Mouse (Mus musculus) lung, embryonic 16.5 days (tissue): ENCODE measurements around the gene Cdsn. TPM values are rescaled to one million over a fixed set of nuclear protein-coding genes. Genes with fewer than 3 reads are reported as not detected.

Experiments
- ATAC-seq: fragments of 200-750 bp; cut with Nextera tagmentation; 2 replicates; pipeline ENCODE4 v1.8.0; 2017; ENCODE audit warnings: low read depth, mild to moderate bottlenecking, moderate library complexity
- H3K27ac ChIP-seq: fragments of 300-500 bp; sonication (generic); 2 replicates; pipeline ENCODE4 v1.5.1; 2014; ENCODE audit warnings: mild to moderate bottlenecking, control low read depth, low read length
- H3K27me3 ChIP-seq: fragments of 300-500 bp; sonication (generic); 2 replicates; pipeline ENCODE4 v1.6.1; 2014; ENCODE audit warnings: low read depth, low read length, mixed read lengths; ENCODE audit not compliant: control insufficient read depth, insufficient read depth
- H3K36me3 ChIP-seq: fragments of 300-500 bp; sonication (generic); 2 replicates; pipeline ENCODE4 v1.6.1; 2014; ENCODE audit warnings: low read length; ENCODE audit not compliant: control insufficient read depth, insufficient read depth
- H3K4me1 ChIP-seq: fragments of 300-500 bp; sonication (generic); replicated peaks from 2 replicates; pipeline ENCODE4 v1.6.1; 2014; ENCODE audit warnings: low read length, mixed read lengths; ENCODE audit not compliant: control insufficient read depth, insufficient read depth
- H3K4me2 ChIP-seq: fragments of 300-500 bp; sonication (generic); 2 replicates; pipeline ENCODE4 v1.6.1; 2014; ENCODE audit warnings: low read depth, low read length, control low read depth
- H3K4me3 ChIP-seq: fragments of 300-500 bp; sonication (generic); 2 replicates; pipeline ENCODE4 v1.5.1; 2014; ENCODE audit warnings: mild to moderate bottlenecking, low read length, control low read depth
- H3K9ac ChIP-seq: fragments of 300-500 bp; sonication (generic); 2 replicates; pipeline ENCODE4 v1.6.1; 2014; ENCODE audit warnings: low read length, control low read depth
- H3K9me3 ChIP-seq: fragments of 300-500 bp; sonication (generic); 2 replicates; pipeline ENCODE4 v1.6.1; 2016; ENCODE audit warnings: low read length; ENCODE audit not compliant: control insufficient read depth
- WGBS: fragments of 180-500 bp; shearing (Covaris S2); extraction: QIAGEN DNeasy Blood & Tissue Kit; methylation state at CpG from one replicate; pipeline ENCODE4 v1.1.7; 2014; 5-methylcytosine and 5-hydroxymethylcytosine counted together
- polyA plus RNA-seq: library from polyadenylated mRNA; unstranded; fragments of >200 nt; fragmentation: Nextera tagmentation; extraction: Ambion mirVana; gene quantifications from 2 replicates; pipeline ENCODE4 v1.2.1, GENCODE M21; 2015

The Cdsn gene
- polyA plus RNA-seq, 1 experiment from 2014 or later: 0.05 TPM

DNA sequence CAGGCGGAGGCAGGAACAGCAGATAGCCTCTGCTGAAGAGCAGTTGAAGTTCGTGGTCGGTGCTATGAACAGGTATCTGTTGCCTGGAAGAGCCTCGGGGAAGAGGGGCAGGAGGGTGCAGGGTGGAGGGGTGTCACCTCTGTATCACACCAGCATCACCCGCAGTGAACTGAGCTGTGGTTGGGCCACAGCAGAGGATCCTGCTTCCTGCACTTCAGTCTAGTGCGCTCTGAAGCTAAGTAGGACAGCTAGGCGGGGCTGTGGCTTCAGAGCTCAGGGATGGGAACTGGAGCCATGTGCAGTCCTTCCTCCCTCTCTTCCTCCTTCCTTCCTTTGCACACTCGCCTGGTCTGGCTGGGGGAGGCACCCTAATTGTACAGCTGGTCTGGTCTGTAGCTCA is 25.3 kb upstream of the Cdsn start:
- no peak for ATAC-seq
- Histone ChIP-seq H3K4me2 (no peak overlapping the region), H3K36me3 (peaks cover 34% of the 10 kb centered on the region), H3K27me3 (no peaks in the 10 kb centered on the region), H3K27ac (no peak overlapping the region), H3K4me3 (no peak overlapping the region), H3K9ac (no peak overlapping the region; the same call in 1 of the 2 replicates), H3K4me1 (no peaks in the 10 kb centered on the region), H3K9me3 (no peaks in the 10 kb centered on the region)
- WGBS: 71% methylated on average over 8 of the region's 8 CpGs

DNA sequence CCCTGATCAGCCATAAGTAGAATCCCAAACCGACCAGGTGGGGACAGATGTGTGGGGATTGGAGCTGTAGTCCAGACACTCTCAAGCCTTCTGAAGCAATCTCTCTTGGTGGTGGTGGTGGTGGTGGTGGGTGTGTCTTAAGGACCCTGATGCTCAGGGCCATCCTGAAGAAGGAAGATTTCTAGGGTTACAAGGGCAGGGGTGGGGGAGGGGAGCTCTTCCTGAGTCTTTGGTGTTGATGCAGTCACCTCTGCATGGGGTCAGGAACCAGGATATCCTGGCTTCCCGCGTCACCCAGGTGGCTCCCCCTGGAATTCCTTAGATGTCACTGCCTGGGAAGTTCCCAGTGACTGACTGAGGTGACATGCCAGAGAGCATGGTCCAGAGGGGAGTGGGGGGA is 19.6 kb upstream of the Cdsn start:
- Histone ChIP-seq H3K4me3 (no peak overlapping the region), H3K27me3 (no peaks in the 10 kb centered on the region), H3K4me2 (no peak overlapping the region), H3K27ac (no peak overlapping the region), H3K36me3 (peaks cover 22% of the 10 kb centered on the region), H3K9me3 (no peaks in the 10 kb centered on the region), H3K9ac (no peak overlapping the region), H3K4me1 (peaks cover 4% of the 10 kb centered on the region; the same call in 1 of the 2 replicates)
- ATAC-seq: no peak
- 1% methylated on average over 3 of the region's 3 CpGs for WGBS

DNA sequence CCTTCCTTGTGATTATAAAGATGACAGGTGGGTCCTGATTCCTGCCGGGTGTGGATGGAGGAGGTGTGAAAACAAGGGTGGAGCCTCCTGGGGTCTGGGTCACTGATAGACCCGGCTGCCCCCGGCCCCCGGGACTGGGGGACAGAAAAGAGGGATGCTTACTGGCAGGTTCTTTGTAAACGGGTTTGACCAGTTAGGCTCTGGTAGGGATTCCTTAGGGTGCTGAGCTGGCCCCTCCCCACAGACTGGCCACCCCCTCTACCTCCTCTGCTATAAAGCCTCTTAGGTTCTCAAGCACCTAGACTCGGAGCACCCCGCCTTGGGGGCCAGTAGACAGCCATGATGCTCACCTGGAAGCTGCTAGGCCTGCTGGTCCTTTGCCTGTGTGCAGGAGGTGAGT is 19.0 kb upstream of the Cdsn start, which contains the start of gene Psors1c2:
Gene Psors1c2, plus strand, starts transcription at position 301 of the 400 bp plus-strand sequence.
- WGBS: 21% methylated on average over 7 of the region's 7 CpGs
- H3K9ac ChIP-seq: no peak within 1 kb of the TSS
- peaks cover 20% of the 10 kb centered on the region for H3K36me3 ChIP-seq
- H3K4me2 ChIP-seq: no peak within 1 kb of the TSS
- ATAC-seq: no peak
- H3K27ac ChIP-seq: no peak within 1 kb of the TSS
- H3K27me3 ChIP-seq: no peaks in the 10 kb centered on the region
- no peaks in the 10 kb centered on the region for H3K9me3 ChIP-seq
- H3K4me3 ChIP-seq: no peak within 1 kb of the TSS
- H3K4me1 ChIP-seq: peaks cover 4% of the 10 kb centered on the region; the same call in 1 of the 2 replicates

DNA sequence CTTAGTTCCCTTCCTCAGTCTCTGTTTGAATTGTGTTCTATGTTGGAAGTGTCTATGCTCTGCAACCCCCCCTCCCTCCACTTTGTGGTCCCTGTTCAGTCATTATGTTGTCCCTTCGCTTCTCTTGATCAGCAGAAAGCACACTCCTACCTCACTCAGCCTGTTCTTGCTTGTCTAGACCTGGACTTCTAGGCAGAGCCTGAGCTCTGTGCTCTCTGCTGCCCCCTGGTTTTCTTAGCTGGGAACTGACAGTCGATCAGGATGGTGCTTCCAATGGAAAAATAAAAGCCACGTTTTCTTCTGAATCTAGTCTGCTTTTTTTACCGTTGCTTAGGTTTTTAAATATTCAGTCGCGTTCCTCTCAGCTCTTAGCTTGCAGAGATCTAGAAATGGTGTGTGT is 17.6 kb upstream of the Cdsn start:
- no peak overlapping the region for H3K9ac ChIP-seq
- no peak overlapping the region for H3K4me3 ChIP-seq
- peaks cover 4% of the 10 kb centered on the region; the same call in 1 of the 2 replicates for H3K4me1 ChIP-seq
- 9% methylated on average over 6 of the region's 6 CpGs for WGBS
- peak; percentile 72 for ATAC-seq
- no peak overlapping the region for H3K27ac ChIP-seq
- peaks cover 9% of the 10 kb centered on the region for H3K36me3 ChIP-seq
- H3K4me2 ChIP-seq: no peak overlapping the region
- no peaks in the 10 kb centered on the region for H3K9me3 ChIP-seq
- no peaks in the 10 kb centered on the region for H3K27me3 ChIP-seq

DNA sequence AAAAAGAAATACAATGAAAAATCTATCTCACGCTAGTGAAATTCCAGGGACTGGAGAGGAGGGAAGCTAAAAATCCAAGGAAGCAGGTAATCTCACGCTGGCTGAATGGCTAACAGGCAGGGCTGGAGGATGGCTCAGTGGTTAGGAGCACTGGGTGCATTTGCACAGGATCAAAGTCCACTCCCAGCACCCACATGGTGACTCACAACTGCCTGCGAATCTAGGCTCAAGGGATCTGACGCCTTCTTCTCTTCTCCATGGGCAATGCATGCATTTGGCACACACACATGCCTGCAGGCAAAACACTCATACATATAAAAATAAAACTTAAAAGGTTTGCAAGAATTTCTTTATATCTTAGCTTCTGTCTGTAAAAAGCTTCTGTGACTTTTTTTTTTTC is 14.5 kb upstream of the Cdsn start:
- Histone ChIP-seq H3K9ac (no peak overlapping the region), H3K4me3 (no peak overlapping the region), H3K36me3 (no peaks in the 10 kb centered on the region), H3K4me1 (peaks cover 4% of the 10 kb centered on the region; the same call in 1 of the 2 replicates), H3K4me2 (no peak overlapping the region), H3K27ac (no peak overlapping the region), H3K27me3 (no peaks in the 10 kb centered on the region), H3K9me3 (no peaks in the 10 kb centered on the region)
- WGBS: 75% methylated on average over 4 of the region's 4 CpGs
- ATAC-seq: no peak

DNA sequence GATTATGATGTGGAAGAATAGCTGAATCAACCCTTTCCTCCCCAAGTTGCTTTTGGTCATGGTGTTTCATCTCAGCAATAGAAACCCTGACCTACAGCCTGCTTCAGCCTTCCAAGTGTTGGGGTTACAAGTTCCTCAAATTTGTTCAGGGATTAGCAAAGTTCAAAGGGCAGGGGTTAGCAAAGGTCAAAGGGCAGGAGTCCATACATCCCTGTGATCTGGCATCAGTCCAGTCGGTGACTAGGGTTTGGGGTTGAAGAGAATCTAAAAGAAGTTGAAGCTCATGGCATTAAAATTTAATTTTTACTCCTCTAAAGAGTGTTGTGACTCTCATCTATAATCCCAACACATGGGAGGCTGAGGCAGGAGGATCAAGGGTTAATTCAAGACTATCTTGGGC is 13.5 kb upstream of the Cdsn start:
- ATAC-seq: no peak
- Histone ChIP-seq H3K4me2 (no peak overlapping the region), H3K9ac (no peak overlapping the region), H3K36me3 (no peaks in the 10 kb centered on the region), H3K9me3 (no peaks in the 10 kb centered on the region), H3K27ac (no peak overlapping the region), H3K27me3 (no peaks in the 10 kb centered on the region), H3K4me1 (no peaks in the 10 kb centered on the region), H3K4me3 (no peak overlapping the region)
- WGBS: 64% methylated on average over 1 of the region's 1 CpGs

DNA sequence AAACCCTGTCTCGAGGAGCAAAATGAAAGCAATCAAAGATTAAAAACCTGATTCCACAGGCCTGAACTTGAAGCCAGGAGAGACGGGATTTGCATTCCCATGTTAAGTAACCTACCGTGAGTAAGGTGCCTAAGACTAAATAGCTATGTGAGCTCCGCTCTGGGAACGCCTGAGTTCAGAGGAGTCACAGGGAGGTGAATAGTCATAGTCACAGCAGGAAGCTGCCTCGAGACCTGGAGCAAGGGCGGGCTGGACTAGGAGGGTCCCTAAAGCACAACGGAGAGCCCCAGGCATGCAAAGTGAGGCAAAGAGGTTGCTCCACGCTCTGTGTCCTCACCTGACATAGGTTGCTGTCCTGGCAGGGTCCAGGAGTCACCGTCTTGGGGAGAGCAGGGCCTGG is 12.4 kb upstream of the Cdsn start:
- WGBS: 53% methylated on average over 10 of the region's 10 CpGs
- Histone ChIP-seq H3K36me3 (no peaks in the 10 kb centered on the region), H3K4me1 (no peaks in the 10 kb centered on the region), H3K9ac (no peak overlapping the region), H3K9me3 (no peaks in the 10 kb centered on the region), H3K4me3 (no peak overlapping the region), H3K27me3 (no peaks in the 10 kb centered on the region), H3K27ac (no peak overlapping the region), H3K4me2 (no peak overlapping the region)
- ATAC-seq: no peak

DNA sequence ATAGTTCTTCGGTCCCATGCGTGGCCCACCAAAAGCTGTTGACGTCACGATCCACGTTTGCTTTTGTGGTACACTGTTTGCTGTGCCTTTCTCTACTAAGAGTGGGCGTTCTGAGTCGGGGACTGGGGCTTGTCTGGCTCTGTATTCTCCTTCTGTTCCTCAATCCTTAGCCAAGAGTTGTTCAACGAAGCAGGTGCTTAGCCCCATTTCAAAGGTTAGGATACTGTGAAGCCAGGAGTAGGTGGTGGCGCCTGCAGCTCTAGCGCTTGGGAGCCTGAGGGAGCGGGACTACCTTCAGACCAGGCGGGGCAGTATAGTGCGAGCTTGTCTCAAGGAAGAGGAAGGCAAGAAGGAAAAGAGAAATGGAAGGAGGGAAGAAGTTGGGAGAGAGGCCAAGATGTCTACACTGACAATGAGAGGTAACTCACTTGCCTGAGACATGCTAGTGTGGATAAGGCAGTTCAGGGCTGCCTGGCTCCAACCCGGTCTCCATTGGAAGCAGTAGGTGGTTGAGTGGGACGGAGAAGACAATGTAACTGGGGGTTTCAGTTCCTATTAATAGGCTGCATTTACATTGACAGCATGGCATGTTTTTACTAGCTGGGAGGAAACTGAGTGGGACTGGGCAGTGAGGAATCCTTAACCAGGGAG is 9.0 kb upstream of the Cdsn start:
- no peak for ATAC-seq
- Histone ChIP-seq H3K4me1 (no peaks in the 10 kb centered on the region), H3K27ac (no peak overlapping the region), H3K4me2 (no peak overlapping the region), H3K27me3 (no peaks in the 10 kb centered on the region), H3K36me3 (no peaks in the 10 kb centered on the region), H3K9me3 (no peaks in the 10 kb centered on the region), H3K4me3 (no peak overlapping the region), H3K9ac (no peak overlapping the region)
- WGBS: 76% methylated on average over 15 of the region's 15 CpGs

DNA sequence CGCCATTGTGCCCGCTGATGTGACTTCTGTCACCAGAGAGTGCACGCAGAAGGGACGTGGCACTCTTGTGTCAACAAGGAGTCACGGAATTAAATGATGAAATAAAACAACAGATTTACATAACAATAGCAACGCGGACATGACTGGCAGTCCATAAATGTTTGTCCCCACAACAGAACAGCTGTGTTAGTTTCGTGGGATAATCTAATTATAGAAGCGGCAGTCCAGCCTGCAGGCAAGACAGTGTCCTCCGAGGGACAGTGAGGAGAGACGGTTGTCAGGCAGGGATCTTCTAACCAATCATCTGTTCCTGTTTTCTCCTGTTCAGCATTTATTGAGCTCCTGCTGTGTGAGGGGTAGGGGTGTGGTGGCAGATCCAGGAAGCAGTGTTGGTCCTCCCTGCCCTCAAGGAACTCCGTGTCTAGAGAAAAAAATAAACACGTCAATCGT is 8.5 kb upstream of the Cdsn start:
- Histone ChIP-seq H3K36me3 (no peaks in the 10 kb centered on the region), H3K9me3 (no peaks in the 10 kb centered on the region), H3K4me1 (no peaks in the 10 kb centered on the region), H3K9ac (no peak overlapping the region), H3K4me2 (0 out of 2 replicates have a peak overlapping the region, but pooled peaks have one; percentile 4), H3K27me3 (no peaks in the 10 kb centered on the region), H3K4me3 (no peak overlapping the region), H3K27ac (no peak overlapping the region)
- ATAC-seq: no peak
- 49% methylated on average over 14 of the region's 14 CpGs for WGBS
